Mouse (Mus musculus) limb, embryonic 10.5 days (tissue): ENCODE results near the gene Bbs12. TPM values are rescaled to one million over a fixed set of nuclear protein-coding genes. Genes with fewer than 3 reads are reported as not detected.

Experiments
- DNase-seq: peaks from one replicate; pipeline ENCODE4 v3.0.0-alpha.2; 2017; ENCODE audit warnings: low spot score
- H3K27ac ChIP-seq: fragments of 300-500 bp; sonication (generic); 2 replicates; pipeline ENCODE4 v1.5.1; 2016; ENCODE audit warnings: mild to moderate bottlenecking
- H3K27me3 ChIP-seq: fragments of 300-500 bp; sonication (generic); 2 replicates; pipeline ENCODE4 v1.6.1; 2016; ENCODE audit warnings: low read depth, mild to moderate bottlenecking; ENCODE audit not compliant: poor library complexity, severe bottlenecking
- H3K36me3 ChIP-seq: fragments of 300-500 bp; sonication (generic); 2 replicates; pipeline ENCODE4 v1.6.1; 2016; ENCODE audit warnings: mild to moderate bottlenecking, moderate library complexity
- H3K4me1 ChIP-seq: fragments of 300-500 bp; sonication (generic); 2 replicates; pipeline ENCODE4 v1.6.1; 2016
- H3K4me3 ChIP-seq: fragments of 300-500 bp; sonication (generic); 2 replicates; pipeline ENCODE4 v1.5.1; 2016; ENCODE audit warnings: mild to moderate bottlenecking, moderate library complexity
- H3K9me3 ChIP-seq: fragments of 300-500 bp; sonication (generic); replicated peaks from 2 replicates; pipeline ENCODE4 v1.6.1; 2016; ENCODE audit warnings: mild to moderate bottlenecking
- WGBS: fragments of 180-500 bp; shearing (Covaris S2); methylation state at CpG from one replicate; pipeline ENCODE4 v1.1.7; 2016; 5-methylcytosine and 5-hydroxymethylcytosine counted together
- polyA plus RNA-seq: library from polyadenylated mRNA; unstranded; fragments of >200 nt; fragmentation: Nextera tagmentation; extraction: Ambion mirVana; gene quantifications from 2 replicates; pipeline ENCODE4 v1.2.1, GENCODE M21; 2016

The Bbs12 gene
- polyA plus RNA-seq, 1 experiment from 2014 or later, result 9.4 TPM

DNA sequence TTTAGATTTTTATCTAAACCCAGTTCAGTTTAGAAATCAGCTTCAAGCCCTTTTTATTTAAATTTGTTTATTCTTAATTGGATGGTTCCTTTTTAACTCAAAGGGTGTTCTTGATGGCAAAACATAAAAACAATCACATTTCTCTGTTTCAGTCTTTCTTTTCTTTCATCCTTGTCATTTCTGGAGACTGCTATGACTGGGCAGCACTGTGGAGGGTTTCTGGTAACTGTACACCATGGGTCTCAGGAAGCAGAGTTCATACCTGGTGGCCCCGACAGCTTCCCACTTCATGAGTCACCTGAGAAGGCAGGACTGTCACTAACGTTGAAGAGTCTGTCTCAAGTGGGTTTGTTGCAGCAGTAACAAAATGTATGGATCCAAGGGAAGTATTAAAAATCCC is 19.7 kb upstream of the Bbs12 start:
- 76% methylated on average over 2 of the region's 2 CpGs for WGBS
- Histone ChIP-seq H3K9me3 (no peaks in the 10 kb centered on the region), H3K27ac (no peak overlapping the region), H3K4me1 (no peaks in the 10 kb centered on the region), H3K36me3 (no peaks in the 10 kb centered on the region), H3K27me3 (no peaks in the 10 kb centered on the region), H3K4me3 (no peak overlapping the region)
- DNase-seq, result no peak

DNA sequence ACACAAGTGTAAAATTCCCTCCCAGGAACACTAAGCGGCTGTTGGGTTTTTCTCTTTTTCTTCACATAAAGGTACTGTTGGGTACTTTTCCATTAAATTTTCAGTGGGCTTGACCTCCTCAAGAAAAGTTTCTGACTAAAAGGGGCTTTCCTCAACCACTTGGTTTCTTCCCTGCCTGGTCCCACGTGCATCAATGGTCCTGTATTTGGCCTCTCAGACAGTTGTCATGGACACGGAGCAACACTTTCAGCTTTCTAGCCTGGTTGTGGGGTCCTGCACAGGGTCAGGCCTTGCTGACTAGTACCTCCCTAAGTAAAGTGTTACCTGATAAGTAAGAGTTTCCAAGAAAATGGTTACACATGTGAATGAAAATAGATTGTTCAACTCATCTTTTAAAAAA is 12.9 kb upstream of the Bbs12 start:
- DNase-seq, result no peak
- no peak overlapping the region for H3K27ac ChIP-seq

DNA sequence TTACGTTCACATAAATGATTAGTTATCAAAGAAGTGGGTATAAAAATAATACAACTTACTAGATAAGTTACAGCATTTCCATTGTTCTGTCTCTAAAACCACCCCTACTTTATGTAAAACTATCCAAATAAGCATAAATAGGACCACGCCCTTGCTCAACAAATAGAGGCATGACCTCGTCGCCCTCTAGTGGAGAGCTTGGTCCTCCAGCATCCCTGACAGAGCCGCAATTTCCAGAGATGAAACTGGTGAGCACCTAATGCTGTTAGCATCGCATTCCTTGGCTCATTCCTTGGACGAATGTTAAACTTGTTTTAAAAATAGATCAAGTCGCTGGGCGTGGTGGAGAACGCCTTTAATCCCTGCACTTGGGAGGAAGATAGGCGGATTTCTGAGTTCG is 9.7 kb upstream of the Bbs12 start:
- DNase-seq, result peak; percentile 63
- Histone ChIP-seq H3K36me3 (no peaks in the 10 kb centered on the region), H3K9me3 (no peaks in the 10 kb centered on the region), H3K27ac (no peak overlapping the region), H3K27me3 (no peaks in the 10 kb centered on the region), H3K4me3 (no peak overlapping the region), H3K4me1 (no peaks in the 10 kb centered on the region)
- WGBS, result 41% methylated on average over 12 of the region's 12 CpGs

More for the DNA sequence above, 12.9 kb upstream of the Bbs12 start:
- Histone ChIP-seq H3K27me3 (no peaks in the 10 kb centered on the region), H3K36me3 (no peaks in the 10 kb centered on the region), H3K9me3 (no peaks in the 10 kb centered on the region), H3K4me3 (no peak overlapping the region), H3K4me1 (no peaks in the 10 kb centered on the region)
- 79% methylated on average over 3 of the region's 3 CpGs for WGBS

DNA sequence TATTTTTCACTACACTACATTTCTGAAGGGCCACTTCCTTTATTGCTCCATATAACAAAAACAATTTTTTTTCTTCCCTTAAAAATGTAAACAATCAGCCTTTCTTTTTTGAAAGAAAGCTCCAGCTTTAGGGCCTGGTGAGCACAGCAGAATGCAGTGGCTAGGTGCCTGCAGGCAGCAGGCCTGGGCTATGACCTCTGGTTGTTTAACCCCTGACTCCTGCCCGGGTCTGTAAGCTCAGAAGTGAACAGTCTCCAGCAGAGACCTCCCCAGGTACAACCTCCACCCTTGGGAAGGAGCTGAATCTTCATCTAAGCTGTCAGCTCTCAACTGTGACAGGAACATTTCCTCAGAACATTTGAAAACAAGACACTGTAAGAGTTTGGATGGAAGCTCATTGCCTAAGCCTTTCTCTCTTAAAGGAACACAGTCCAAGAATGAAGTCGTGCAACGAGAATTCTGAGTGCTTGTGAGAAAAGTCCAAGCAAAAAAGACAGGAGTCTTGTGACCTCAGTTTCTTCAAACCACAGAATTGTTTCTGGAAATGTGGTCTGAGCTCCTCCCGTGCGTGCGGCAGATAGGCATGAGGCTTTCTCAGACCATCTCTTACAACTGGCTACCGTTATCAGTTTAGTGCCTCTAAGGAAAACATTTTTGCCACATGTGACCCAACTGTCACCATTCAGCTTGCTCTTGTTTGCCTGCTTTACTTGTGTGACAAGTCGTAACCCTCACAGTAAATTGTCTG is 8.8 kb upstream of the Bbs12 start:
- DNase-seq, result no peak
- no peaks in the 10 kb centered on the region for H3K27me3 ChIP-seq
- H3K36me3 ChIP-seq, result no peaks in the 10 kb centered on the region
- WGBS, result 77% methylated on average over 8 of the region's 8 CpGs
- no peaks in the 10 kb centered on the region for H3K9me3 ChIP-seq
- H3K27ac ChIP-seq, result no peak overlapping the region
- H3K4me1 ChIP-seq, result no peaks in the 10 kb centered on the region
- H3K4me3 ChIP-seq, result no peak overlapping the region

DNA sequence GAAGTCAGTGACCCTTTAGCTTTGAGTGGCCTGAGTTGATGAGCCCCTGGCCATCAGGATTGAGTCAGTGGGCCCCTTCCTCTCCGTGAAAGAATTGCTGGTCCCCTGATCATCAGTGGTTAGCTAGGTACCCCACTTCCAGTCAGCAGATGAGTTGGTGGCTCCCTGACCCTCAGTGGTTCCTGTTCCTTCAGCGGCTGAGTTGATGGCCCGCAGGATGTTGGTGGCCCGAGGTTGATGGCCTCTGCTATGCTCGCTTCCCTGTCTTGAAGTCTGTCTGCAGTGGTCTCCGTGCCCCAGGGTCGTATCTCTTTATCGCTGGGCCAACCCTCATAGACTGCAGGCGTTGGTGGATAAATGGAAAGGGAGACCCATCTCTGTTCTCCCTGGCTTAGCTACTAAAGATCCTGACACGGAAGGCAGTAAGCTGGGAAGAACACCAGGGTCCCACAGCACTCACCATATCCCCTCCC is 421 bp upstream of the Bbs12 start:
- WGBS, result 3% methylated on average over 10 of the region's 10 CpGs
- Histone ChIP-seq H3K27ac (peak overlapping the region; percentile 99), H3K9me3 (no peaks in the 10 kb centered on the region)

DNA sequence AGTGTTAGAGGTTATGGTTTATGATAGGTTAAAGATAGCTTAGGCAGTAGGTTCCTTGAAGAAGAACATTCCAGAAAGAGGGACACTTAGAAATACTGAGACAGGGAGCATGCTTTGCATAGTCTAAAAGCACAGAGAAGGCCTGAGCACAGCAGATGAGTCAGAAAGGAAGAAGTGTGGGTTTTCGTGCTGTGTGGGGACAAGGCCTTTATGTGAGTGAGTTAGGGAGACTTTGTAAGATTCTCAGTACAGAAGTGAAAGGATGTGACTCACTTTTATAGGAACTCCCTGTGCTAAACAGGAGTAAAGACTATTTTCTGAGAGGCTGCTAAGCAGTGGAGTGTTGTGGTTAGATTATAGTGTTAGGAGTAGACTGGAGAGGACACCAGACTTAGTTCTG is 1.0 kb downstream of the Bbs12 start:
- 60% methylated on average over 1 of the region's 1 CpGs for WGBS
- peak overlapping the region; percentile 95 for H3K4me3 ChIP-seq
- no peaks in the 10 kb centered on the region for H3K27me3 ChIP-seq
- no peaks in the 10 kb centered on the region for H3K9me3 ChIP-seq
- peak overlapping the region; percentile 99; the same call in 1 of the 2 replicates for H3K27ac ChIP-seq
- no peak for DNase-seq
- H3K4me1 ChIP-seq, result peaks cover 13% of the 10 kb centered on the region
- H3K36me3 ChIP-seq, result peaks cover 8% of the 10 kb centered on the region; the same call in 1 of the 2 replicates

More for the DNA sequence above, 421 bp upstream of the Bbs12 start:
- peaks cover 13% of the 10 kb centered on the region for H3K4me1 ChIP-seq
- H3K36me3 ChIP-seq, result peaks cover 8% of the 10 kb centered on the region; the same call in 1 of the 2 replicates
- DNase-seq, result no peak
- H3K27me3 ChIP-seq, result no peaks in the 10 kb centered on the region
- H3K4me3 ChIP-seq, result peak overlapping the region; percentile 95

DNA sequence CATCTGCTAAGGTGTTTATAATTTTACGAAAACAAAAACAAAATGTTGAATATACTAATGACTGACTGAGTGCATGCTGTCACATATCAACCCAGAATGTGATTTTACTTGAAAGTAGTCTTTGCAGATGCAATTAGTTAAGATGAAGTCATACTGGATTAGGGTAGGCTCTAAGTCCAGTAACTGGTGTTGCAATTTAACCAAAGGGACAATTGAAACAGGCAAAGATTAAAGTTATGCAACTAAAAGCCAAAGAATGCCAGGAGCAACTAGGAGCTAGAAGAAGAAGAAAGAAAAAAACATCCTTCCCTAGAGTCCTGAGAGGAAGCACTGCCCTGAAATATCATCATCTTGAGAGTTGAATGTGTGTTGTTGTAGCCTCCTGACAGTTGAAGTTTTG is 3.9 kb downstream of the Bbs12 start:
- H3K36me3 ChIP-seq, result peaks cover 33% of the 10 kb centered on the region
- no peaks in the 10 kb centered on the region for H3K9me3 ChIP-seq
- WGBS, result 96% methylated on average over 1 of the region's 1 CpGs
- H3K4me1 ChIP-seq, result peaks cover 13% of the 10 kb centered on the region
- no peak for DNase-seq
- H3K27ac ChIP-seq, result no peak overlapping the region
- no peak overlapping the region for H3K4me3 ChIP-seq
- H3K27me3 ChIP-seq, result no peaks in the 10 kb centered on the region

DNA sequence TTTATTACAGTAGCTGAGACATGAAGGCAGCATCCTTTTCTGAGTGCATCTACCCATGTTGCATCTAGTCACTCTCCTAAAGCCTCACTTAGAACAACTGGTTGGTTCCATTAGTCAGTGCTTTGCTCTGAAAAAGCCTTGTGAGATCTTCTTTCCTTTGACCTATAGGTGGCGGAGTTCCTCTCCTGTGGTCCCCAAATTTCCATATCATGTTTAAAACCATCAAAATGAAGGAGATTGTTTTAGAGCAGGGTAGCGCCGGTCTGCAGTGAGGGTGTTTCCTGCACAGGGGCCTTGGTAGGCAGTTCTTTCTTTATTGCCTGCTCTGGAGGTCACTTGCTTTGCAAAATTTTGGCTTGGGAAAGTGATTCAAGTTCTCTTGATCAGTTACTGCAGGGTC is 12.0 kb downstream of the Bbs12 start:
- no peak for DNase-seq
- 53% methylated on average over 3 of the region's 3 CpGs for WGBS
- no peaks in the 10 kb centered on the region for H3K27me3 ChIP-seq

DNA sequence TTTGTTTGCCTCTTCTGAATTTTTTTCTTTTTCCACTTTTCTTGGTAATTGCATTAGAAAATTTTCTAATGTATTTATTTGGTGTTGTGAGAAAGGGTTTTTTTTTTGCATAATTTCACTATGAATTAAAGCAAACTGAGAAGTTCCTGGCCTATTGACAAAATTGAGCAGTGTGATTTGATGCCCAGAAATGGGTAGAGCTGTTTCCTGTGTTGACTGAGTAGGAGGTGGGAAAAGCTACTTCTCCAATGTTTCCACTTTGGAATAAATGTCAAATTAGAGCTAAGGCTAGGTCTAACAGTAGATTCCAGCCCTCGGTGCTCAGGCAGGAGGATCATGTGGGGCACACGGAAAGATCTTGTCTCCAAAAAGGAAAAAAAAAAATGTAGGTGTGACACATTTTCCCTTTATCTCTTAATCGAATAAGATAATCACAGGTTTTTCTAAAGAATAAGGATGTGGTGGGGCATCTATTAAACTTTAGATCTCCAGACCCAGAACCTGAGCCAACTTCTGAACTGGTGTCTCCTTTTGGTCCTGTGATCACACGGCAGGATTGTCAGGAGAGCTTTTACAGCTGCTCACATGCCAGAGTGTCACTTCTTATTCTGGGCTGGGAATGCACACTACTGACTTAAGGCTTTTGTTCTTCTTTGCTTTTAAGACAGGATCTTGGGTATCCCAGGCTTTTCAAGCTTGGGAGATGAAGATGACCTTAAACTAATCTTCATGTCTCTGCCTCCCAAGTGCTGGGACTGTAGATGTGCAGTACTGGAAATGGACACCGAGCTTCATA is 13.2 kb downstream of the Bbs12 start:
- Histone ChIP-seq H3K4me1 (no peaks in the 10 kb centered on the region), H3K4me3 (no peak overlapping the region), H3K36me3 (peaks cover 10% of the 10 kb centered on the region), H3K9me3 (no peaks in the 10 kb centered on the region), H3K27ac (no peak overlapping the region), H3K27me3 (no peaks in the 10 kb centered on the region)
- DNase-seq, result no peak
- 90% methylated on average over 5 of the region's 5 CpGs for WGBS

More for the DNA sequence above, 12.0 kb downstream of the Bbs12 start:
- no peaks in the 10 kb centered on the region for H3K9me3 ChIP-seq
- H3K36me3 ChIP-seq, result peaks cover 22% of the 10 kb centered on the region
- H3K4me3 ChIP-seq, result no peak overlapping the region
- no peaks in the 10 kb centered on the region for H3K4me1 ChIP-seq
- no peak overlapping the region for H3K27ac ChIP-seq

DNA sequence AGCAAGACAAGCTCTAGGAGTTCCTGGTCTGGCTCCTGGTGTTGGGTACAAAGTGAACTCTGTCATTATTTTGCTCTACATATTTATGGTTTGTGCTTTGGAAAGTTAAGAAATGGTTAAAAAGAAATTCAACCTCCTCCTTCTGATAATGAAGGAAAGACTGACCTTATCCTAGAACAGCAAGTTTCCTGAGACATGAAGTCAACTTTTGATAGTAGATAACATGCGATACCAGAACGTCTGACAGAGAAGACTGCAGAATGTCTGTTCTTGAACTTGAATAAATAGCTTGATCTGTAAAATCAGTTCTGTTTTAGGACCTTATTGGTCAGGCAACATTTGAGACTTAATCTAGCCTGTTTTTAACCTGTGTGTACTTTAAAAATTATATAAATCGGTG is 14.3 kb downstream of the Bbs12 start:
- Histone ChIP-seq H3K4me3 (no peak overlapping the region), H3K4me1 (no peaks in the 10 kb centered on the region), H3K9me3 (no peaks in the 10 kb centered on the region), H3K36me3 (no peaks in the 10 kb centered on the region), H3K27ac (no peak overlapping the region), H3K27me3 (no peaks in the 10 kb centered on the region)
- 87% methylated on average over 3 of the region's 3 CpGs for WGBS
- DNase-seq, result no peak

DNA sequence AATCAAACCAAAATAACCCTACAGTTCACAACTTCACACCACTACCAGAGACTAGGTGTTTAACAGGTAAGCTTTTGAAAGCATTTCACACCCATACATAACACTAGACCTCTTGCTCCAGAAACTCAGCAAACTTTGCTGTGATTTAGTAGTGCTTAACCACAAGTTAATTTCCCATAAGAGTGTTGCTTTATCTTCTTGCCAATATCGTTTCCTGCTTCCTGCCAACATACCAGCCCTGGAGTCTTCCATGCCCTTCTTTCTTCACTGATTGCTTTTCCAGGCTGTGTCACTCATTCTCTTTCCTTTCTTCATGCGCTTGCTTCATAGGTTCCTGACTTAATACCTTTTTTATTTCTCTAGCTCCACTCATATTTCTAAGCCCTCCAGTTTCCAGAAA is 16.1 kb downstream of the Bbs12 start:
- no peaks in the 10 kb centered on the region for H3K9me3 ChIP-seq
- no peak overlapping the region for H3K27ac ChIP-seq
- no peaks in the 10 kb centered on the region for H3K36me3 ChIP-seq
- 85% methylated on average over 2 of the region's 2 CpGs for WGBS
- no peaks in the 10 kb centered on the region for H3K4me1 ChIP-seq
- H3K27me3 ChIP-seq, result no peaks in the 10 kb centered on the region
- no peak overlapping the region for H3K4me3 ChIP-seq
- DNase-seq, result no peak

DNA sequence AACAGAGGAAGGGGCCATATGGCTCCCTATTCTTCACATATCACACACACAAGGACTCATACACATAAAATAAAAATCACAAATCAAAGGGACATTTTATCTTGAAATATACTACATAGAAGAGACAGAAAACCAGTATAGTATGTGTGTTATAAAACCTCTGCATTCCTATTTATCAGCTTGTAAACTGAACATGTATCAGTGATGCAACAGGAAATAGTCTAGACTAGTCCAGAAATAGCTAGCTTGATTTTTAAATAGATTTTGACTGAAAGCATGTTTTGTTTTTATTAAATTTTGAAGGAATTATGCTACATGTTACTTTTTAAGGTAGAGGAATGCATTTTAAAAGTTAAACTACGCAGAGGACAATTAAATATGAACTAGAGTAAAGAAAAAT is 17.6 kb downstream of the Bbs12 start:
- DNase-seq, result no peak
- Histone ChIP-seq H3K27ac (no peak overlapping the region), H3K36me3 (no peaks in the 10 kb centered on the region), H3K27me3 (no peaks in the 10 kb centered on the region), H3K4me3 (no peak overlapping the region), H3K9me3 (no peaks in the 10 kb centered on the region), H3K4me1 (no peaks in the 10 kb centered on the region)
- 86% methylated on average over 1 of the region's 1 CpGs for WGBS

DNA sequence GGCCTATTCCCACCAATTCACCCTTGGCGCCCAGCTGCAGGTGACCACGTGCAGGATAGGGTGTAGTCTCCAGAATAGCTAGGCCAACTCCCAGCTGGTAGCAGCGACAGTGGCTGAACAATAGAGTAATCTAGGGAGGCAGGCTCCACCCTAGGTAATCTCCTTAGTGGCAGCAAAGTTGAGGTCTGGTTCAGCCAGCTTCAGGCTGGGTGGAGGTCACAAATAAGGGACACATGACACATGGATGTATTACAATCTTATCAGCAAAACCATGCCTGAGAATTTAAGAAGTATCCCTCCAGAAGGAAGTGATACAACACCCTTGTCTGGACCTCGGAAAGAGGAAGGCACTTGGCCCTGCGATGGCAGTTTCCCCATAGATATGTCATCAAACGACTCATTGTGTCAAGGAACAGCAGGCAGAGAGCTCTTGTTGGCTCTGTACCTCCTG is 19.7 kb downstream of the Bbs12 start:
- Histone ChIP-seq H3K9me3 (no peaks in the 10 kb centered on the region), H3K36me3 (no peaks in the 10 kb centered on the region), H3K4me1 (no peaks in the 10 kb centered on the region), H3K27me3 (no peaks in the 10 kb centered on the region), H3K4me3 (no peak overlapping the region), H3K27ac (no peak overlapping the region)
- no peak for DNase-seq
- 77% methylated on average over 6 of the region's 6 CpGs for WGBS
